Mouse (Mus musculus): ENCODE data around the gene Olfr518.

The Olfr518 gene

DNA sequence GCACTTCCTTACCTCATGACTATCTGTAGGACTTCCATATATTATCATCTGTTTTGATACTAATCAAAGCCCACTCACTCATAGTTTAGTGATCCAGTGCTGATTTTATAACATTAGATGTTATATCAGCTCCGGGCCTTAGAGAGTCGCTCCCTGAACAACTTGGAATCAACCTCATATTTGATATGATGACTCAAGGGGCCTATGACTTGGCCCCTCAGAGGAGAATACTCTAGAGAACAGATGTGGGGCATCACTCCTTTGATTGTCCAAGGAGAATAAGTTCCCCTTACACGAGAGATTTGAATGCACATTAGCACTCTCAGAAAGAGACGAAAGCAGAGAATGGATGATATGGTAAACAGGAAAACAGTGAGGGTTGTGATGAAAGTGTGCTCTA is at the start of gene Olfr518:
TSS of gene Olfr518 (minus strand) at position 101 of the 400 bp plus-strand sequence.
- DNase-seq (ENCODE audit: low read depth in 2 of 2, low spot score in 2 of 2) = no peak

DNA sequence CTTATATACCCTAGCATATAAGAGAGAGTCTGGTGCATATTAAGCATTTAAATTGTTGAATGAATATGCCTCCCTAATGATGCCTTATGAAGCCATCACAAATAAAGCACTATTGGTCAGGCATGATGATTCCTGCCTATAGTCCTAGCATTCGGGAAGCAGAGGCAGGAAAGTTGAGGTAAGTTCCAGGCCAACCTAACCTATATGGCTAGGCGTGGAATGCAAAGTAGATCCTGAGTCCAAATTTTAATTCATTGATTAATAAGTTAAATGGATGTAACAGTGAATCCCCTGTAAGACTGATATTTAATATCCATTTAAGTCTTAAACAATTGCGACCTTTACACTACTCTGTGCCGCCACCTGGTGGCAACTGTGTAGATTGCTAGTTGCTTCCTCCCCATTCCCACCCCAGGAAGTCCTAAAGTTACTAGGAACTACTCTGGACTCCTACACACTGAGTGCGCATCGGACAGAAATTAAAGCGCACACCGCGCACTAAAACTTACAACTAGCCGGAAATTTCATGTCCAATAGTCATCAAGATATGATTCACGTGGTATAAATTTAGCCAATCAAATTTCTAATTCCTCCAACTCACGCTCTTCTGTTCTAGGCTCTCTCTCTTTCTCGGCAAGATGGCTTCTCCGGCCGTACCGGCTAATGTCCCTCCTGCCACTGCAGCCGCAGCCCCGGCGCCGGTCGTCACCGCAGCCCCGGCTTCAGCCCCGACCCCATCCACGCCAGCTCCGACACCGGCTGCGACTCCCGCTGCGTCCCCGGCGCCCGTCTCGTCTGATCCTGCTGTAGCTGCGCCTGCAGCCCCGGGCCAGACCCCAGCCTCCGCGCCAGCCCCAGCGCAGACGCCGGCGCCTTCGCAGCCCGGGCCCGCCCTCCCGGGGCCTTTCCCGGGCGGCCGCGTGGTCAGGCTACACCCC is 49.3 kb upstream of the Olfr518 start, which contains the start of gene Eif3f:
TSS of gene Eif3f (plus strand) at position 624 of the 938 bp plus-strand sequence.
- peak; percentile 90 to 92 for DNase-seq (ENCODE audit: low read depth in 2 of 2, low spot score in 2 of 2)

DNA sequence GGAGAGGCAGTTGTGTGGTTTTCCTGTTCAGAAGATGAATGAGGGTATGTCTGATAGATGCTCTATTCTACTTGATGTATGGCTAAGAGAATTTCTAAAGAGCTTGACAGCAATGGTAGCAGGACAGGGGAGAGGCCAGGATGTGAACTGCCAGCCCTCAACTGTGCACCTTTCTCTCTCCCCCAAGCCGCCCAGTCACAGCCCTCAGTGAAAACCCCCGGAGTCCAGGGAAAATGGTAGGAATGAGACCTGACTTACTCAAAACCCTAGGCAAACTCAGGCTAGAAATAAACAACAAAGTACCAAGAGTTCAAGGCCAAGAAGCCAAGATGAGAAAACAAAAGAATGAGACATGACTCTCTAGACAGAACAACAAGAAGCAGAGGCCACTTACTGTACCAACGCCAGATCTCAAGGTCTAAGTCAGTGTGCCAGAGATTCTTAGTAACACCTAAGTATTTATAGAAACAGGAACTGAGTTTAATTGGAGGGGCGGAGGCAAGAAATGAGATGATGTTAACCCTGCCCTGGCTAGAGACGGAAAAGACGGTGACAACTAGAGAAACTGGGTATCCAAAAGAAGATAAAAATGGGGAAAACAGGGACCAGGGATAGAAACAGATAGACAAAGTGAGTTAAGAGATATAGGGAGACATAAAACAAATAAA is 45.1 kb upstream of the Olfr518 start, which contains the start of gene Nlrp10:
TSS of gene Nlrp10 (minus strand) at position 453 of the 668 bp plus-strand sequence.
- no peak for DNase-seq (ENCODE audit: low read depth in 2 of 2, low spot score in 2 of 2)

DNA sequence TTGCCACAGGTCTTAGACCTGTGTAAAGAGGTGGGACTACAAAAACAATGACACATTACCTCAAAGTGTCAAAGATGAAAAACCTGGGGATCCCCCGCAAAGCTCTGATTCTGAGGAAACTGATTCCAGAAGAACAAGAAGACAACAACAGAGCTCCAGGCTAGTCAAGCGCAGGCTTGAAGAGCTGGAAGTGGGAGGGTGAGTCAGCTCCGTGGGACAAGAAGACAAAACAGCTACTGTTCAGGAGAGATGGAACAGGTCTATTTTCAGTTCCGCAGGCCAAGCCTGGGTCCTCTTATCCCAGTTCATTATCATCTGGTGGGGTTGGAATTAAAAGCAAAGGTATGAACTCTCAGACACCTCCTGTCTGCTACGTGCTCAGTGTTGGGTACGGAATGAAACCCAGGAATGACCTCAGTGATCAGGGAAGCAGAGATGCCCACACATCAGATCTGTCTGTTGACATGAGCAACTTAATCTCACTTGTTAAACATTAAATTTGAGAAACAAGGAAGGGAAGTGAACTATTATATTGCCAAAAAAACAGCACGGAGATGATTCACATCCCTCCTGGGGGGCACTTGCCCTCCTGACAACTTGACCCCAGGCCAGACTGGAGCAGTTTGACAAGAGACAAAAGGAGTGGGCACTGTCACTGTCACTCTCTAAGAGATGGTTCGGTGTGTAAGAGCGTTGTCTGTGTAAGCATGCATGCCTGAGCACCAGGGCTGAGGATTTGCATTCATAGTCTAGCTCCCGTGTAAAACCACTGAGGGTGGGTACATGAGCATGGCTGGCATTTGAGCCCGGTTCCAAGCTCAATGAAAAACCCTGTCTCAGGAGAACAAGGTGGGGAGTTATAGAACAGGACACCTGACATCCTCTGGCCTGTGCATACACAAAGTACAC is 43.7 kb upstream of the Olfr518 start:
- no peak for DNase-seq (ENCODE audit: low read depth in 2 of 2, low spot score in 2 of 2)

DNA sequence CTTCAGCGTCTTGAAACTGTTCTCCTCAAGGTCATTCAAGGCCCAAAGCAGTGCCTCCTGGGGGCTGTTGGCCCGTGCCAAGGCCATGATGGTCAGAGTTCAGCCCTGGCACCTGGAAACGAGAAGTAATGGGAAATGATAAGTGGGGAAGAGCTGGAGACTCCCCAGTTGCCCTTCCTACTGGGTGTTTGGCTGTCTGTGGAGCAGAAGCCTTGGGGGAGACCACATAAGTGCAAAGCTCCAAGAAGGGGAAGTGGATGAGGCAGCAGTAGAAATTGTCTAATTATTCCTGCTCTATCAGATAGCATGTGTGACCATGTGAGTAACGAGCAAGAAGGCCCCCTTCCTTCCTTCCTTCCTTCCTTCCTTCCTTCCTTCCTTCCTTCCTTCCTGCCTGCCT is 42.2 kb upstream of the Olfr518 start:
- no peak for DNase-seq (ENCODE audit: low read depth in 2 of 2, low spot score in 2 of 2)

DNA sequence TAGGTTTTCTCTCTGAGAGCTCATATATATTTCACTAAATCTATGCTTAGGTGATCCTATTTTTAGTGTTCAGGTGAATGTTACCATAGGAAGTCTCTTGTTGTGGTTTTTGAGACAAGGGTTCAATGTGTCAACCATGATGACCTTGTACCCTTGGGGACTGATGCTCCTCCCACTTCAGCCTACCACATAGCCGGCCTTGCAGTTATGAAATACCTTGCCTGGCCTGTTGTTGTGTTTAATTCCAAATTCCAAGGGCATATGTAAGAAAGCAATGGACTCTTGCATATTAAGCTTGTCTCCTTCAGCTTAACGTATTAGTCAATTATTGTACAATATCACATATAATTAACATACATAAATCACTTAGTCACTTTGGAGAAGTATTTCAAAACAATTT is 19.2 kb upstream of the Olfr518 start:
- no peak for DNase-seq (ENCODE audit: low read depth in 2 of 2, low spot score in 2 of 2)

DNA sequence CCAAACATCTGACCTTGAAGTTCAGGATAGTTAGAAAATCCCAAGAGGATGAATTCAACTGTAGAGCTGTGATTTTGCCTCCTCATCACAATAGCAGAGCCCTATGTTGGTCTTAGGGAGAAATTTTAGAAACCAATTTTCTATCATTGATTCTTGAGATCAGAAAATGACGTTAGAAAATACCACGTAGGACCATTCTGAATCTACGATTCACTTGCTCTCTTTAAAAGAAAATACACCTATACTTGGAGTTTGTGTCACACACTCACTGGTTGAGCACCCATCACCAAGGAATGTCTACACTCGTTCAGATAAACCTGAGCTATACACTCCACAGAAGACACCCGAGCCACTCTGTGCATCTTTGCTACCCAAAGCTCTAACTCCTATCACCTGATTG is 9.5 kb upstream of the Olfr518 start, which contains the start of gene Olfr519:
TSS of gene Olfr519 (minus strand) at position 101 of the 400 bp plus-strand sequence.
- DNase-seq (ENCODE audit: low read depth in 2 of 2, low spot score in 2 of 2) = no peak

DNA sequence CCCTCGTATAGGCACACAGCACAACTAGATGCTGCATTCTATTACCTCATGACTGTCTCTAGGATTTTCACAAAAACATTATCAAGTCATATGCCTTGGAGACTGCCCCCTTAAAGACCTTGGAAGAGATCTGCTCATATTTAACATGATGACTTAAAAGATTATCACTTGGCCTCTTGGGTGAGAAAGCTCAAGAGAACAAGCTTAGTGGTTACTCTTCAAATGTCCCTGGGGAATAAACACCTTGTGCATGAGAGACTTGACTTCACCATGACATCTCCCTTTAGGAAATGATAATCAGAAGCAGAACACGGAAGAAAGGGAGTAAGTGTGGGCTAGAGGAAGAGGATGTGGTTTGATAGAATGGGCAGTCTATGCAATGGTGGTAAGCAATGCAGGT is 12.5 kb downstream of the Olfr518 start, which contains the start of gene Olfr517:
TSS of gene Olfr517 (minus strand) at position 101 of the 400 bp plus-strand sequence.
- no peak for DNase-seq (ENCODE audit: low read depth in 2 of 2, low spot score in 2 of 2)

DNA sequence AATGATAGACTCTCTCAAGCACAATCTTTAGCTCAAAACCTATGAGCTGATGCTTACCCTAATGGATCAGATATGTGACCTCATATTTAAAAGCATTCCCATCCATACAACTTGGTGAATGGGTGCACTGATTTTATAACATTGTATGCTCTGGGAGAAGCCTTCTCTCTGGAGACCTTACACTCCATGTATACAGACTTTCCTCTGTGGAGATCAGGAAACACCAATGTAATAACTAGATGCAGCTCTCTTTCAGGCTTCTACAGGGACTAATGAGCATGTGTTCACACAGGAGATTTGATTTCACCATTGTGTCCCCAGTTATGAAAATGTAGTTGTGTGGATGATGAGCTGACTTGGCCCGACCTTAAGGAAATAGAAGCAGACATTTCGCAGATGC is 34.4 kb downstream of the Olfr518 start, which contains the start of gene Olfr516:
TSS of gene Olfr516 (minus strand) at position 101 of the 400 bp plus-strand sequence.
- no peak for DNase-seq (ENCODE audit: low read depth in 2 of 2, low spot score in 2 of 2)
